Mouse (Mus musculus) midbrain, embryonic 15.5 days (tissue): ENCODE measurements around the gene Hcar1. TPM values are rescaled to one million over a fixed set of nuclear protein-coding genes. Genes with fewer than 3 reads are reported as not detected.

Source experiments
- ATAC-seq: fragments of 200-750 bp; cut with Nextera tagmentation; replicated peaks from 2 replicates; pipeline ENCODE4 v1.8.0; 2017; ENCODE audit warnings: moderate TSS enrichment
- H3K27ac ChIP-seq: fragments of 300-500 bp; sonication (generic); 2 replicates; pipeline ENCODE4 v1.5.1; 2015; ENCODE audit warnings: mild to moderate bottlenecking, inconsistent platforms
- H3K27me3 ChIP-seq: fragments of 300-500 bp; sonication (generic); replicated peaks from 2 replicates; pipeline ENCODE4 v1.6.1; 2015; ENCODE audit warnings: inconsistent platforms
- H3K36me3 ChIP-seq: fragments of 300-500 bp; sonication (generic); replicated peaks from 2 replicates; pipeline ENCODE4 v1.6.1; 2015; ENCODE audit warnings: inconsistent platforms
- H3K4me1 ChIP-seq: fragments of 300-500 bp; sonication (generic); 2 replicates; pipeline ENCODE4 v1.6.1; 2015; ENCODE audit warnings: inconsistent platforms
- H3K4me2 ChIP-seq: fragments of 300-500 bp; sonication (generic); 2 replicates; pipeline ENCODE4 v1.6.1; 2015; ENCODE audit warnings: inconsistent platforms, mild to moderate bottlenecking, moderate library complexity
- H3K4me3 ChIP-seq: fragments of 300-500 bp; sonication (generic); 2 replicates; pipeline ENCODE4 v1.5.1; 2015; ENCODE audit warnings: mild to moderate bottlenecking, inconsistent platforms
- H3K9ac ChIP-seq: fragments of 300-500 bp; sonication (generic); 2 replicates; pipeline ENCODE4 v1.6.1; 2015; ENCODE audit warnings: mild to moderate bottlenecking, inconsistent platforms
- H3K9me3 ChIP-seq: fragments of 300-500 bp; sonication (generic); 2 replicates; pipeline ENCODE4 v1.6.1; 2016; ENCODE audit warnings: inconsistent platforms
- WGBS: fragments of 180-500 bp; shearing (Covaris S2); methylation state at CpG from one replicate; pipeline ENCODE4 v1.1.7; 2015; ENCODE audit warnings: mixed read lengths; 5-methylcytosine and 5-hydroxymethylcytosine counted together
- polyA plus RNA-seq: library from polyadenylated mRNA; unstranded; fragments of >200 nt; fragmentation: Nextera tagmentation; extraction: Ambion mirVana; gene quantifications from 2 replicates; pipeline ENCODE4 v1.2.1, GENCODE M21; 2015

The Hcar1 gene
- polyA plus RNA-seq, 1 experiment from 2014 or later, result 0.65 TPM

- Histone ChIP-seq H3K36me3 (no peaks in the 10 kb centered on the region), H3K4me2 (no peak overlapping the region), H3K4me1 (no peaks in the 10 kb centered on the region), H3K27ac (no peak overlapping the region), H3K9me3 (no peaks in the 10 kb centered on the region), H3K4me3 (no peak overlapping the region), H3K9ac (no peak overlapping the region), H3K27me3 (no peaks in the 10 kb centered on the region)
- 79% methylated on average over 5 of the region's 5 CpGs for WGBS
- ATAC-seq, result no peak
Measured at GRCm38 (mm10) chr5:123890987-123891386, 11.2 kb upstream of the Hcar1 start.

GRCm38 (mm10) chr5:123890312-123890711, 10.5 kb upstream of the Hcar1 start:
- no peak for ATAC-seq

GRCm38 (mm10) chr5:123886365-123886764, 6.5 kb upstream of the Hcar1 start:
- Histone ChIP-seq H3K27me3 (no peaks in the 10 kb centered on the region), H3K9me3 (no peaks in the 10 kb centered on the region), H3K27ac (no peak overlapping the region), H3K4me3 (no peak overlapping the region), H3K4me2 (no peak overlapping the region), H3K9ac (no peak overlapping the region), H3K36me3 (no peaks in the 10 kb centered on the region), H3K4me1 (no peaks in the 10 kb centered on the region)
- no peak for ATAC-seq
- 93% methylated on average over 3 of the region's 3 CpGs for WGBS

More at GRCm38 (mm10) chr5:123890312-123890711, 10.5 kb upstream of the Hcar1 start:
- H3K36me3 ChIP-seq, result no peaks in the 10 kb centered on the region
- H3K9ac ChIP-seq, result no peak overlapping the region
- no peaks in the 10 kb centered on the region for H3K9me3 ChIP-seq
- H3K27me3 ChIP-seq, result no peaks in the 10 kb centered on the region
- H3K27ac ChIP-seq, result no peak overlapping the region
- 74% methylated on average over 2 of the region's 2 CpGs for WGBS
- H3K4me2 ChIP-seq, result no peak overlapping the region
- no peak overlapping the region for H3K4me3 ChIP-seq
- H3K4me1 ChIP-seq, result no peaks in the 10 kb centered on the region

GRCm38 (mm10) chr5:123884332-123884731, 4.5 kb upstream of the Hcar1 start:
- Histone ChIP-seq H3K36me3 (no peaks in the 10 kb centered on the region), H3K4me3 (no peak overlapping the region), H3K9ac (no peak overlapping the region), H3K9me3 (no peaks in the 10 kb centered on the region), H3K27me3 (no peaks in the 10 kb centered on the region), H3K27ac (no peak overlapping the region), H3K4me2 (no peak overlapping the region), H3K4me1 (no peaks in the 10 kb centered on the region)
- WGBS, result 84% methylated on average over 10 of the region's 10 CpGs
- ATAC-seq, result no peak

GRCm38 (mm10) chr5:123883891-123884290, 4.1 kb upstream of the Hcar1 start:
- Histone ChIP-seq H3K9me3 (no peaks in the 10 kb centered on the region), H3K4me1 (no peaks in the 10 kb centered on the region), H3K9ac (no peak overlapping the region), H3K4me3 (no peak overlapping the region), H3K36me3 (no peaks in the 10 kb centered on the region), H3K4me2 (no peak overlapping the region), H3K27ac (no peak overlapping the region), H3K27me3 (no peaks in the 10 kb centered on the region)
- 78% methylated on average over 7 of the region's 7 CpGs for WGBS
- ATAC-seq, result no peak

- no peaks in the 10 kb centered on the region for H3K9me3 ChIP-seq
- WGBS, result 83% methylated on average over 14 of the region's 14 CpGs
- no peak overlapping the region for H3K4me2 ChIP-seq
- H3K9ac ChIP-seq, result no peak overlapping the region
- no peak overlapping the region for H3K27ac ChIP-seq
- H3K4me3 ChIP-seq, result no peak overlapping the region
- H3K4me1 ChIP-seq, result no peaks in the 10 kb centered on the region
- H3K27me3 ChIP-seq, result no peaks in the 10 kb centered on the region
- no peaks in the 10 kb centered on the region for H3K36me3 ChIP-seq
- ATAC-seq, result no peak
Measured at GRCm38 (mm10) chr5:123880778-123881177, 958 bp upstream of the Hcar1 start.

GRCm38 (mm10) chr5:123878056-123878455, 1.8 kb downstream of the Hcar1 start:
- Histone ChIP-seq H3K27me3 (no peaks in the 10 kb centered on the region), H3K27ac (no peak overlapping the region), H3K4me3 (no peak overlapping the region), H3K9me3 (no peaks in the 10 kb centered on the region), H3K9ac (no peak overlapping the region), H3K4me1 (no peaks in the 10 kb centered on the region), H3K36me3 (no peaks in the 10 kb centered on the region), H3K4me2 (no peak overlapping the region)
- no peak for ATAC-seq
- WGBS, result 69% methylated on average over 14 of the region's 14 CpGs

- no peak overlapping the region for H3K27ac ChIP-seq
- 90% methylated on average over 5 of the region's 5 CpGs for WGBS
- H3K4me2 ChIP-seq, result no peak overlapping the region
- no peak overlapping the region for H3K9ac ChIP-seq
- no peaks in the 10 kb centered on the region for H3K27me3 ChIP-seq
- no peaks in the 10 kb centered on the region for H3K4me1 ChIP-seq
- ATAC-seq, result no peak
- no peak overlapping the region for H3K4me3 ChIP-seq
- H3K36me3 ChIP-seq, result no peaks in the 10 kb centered on the region
- no peaks in the 10 kb centered on the region for H3K9me3 ChIP-seq
Measured at GRCm38 (mm10) chr5:123874177-123874576, 5.6 kb downstream of the Hcar1 start.

GRCm38 (mm10) chr5:123869615-123870014, 10.2 kb downstream of the Hcar1 start:
- Histone ChIP-seq H3K27me3 (no peaks in the 10 kb centered on the region), H3K9me3 (no peaks in the 10 kb centered on the region), H3K4me3 (no peak overlapping the region), H3K4me1 (no peaks in the 10 kb centered on the region), H3K36me3 (no peaks in the 10 kb centered on the region), H3K9ac (no peak overlapping the region), H3K27ac (no peak overlapping the region), H3K4me2 (no peak overlapping the region)
- no peak for ATAC-seq
- 88% methylated on average over 4 of the region's 4 CpGs for WGBS

- Histone ChIP-seq H3K4me2 (no peak overlapping the region), H3K27me3 (no peaks in the 10 kb centered on the region), H3K27ac (no peak overlapping the region), H3K9ac (no peak overlapping the region), H3K4me1 (no peaks in the 10 kb centered on the region), H3K36me3 (no peaks in the 10 kb centered on the region), H3K4me3 (no peak overlapping the region), H3K9me3 (no peaks in the 10 kb centered on the region)
- ATAC-seq, result no peak
- 86% methylated on average over 4 of the region's 4 CpGs for WGBS
Measured at GRCm38 (mm10) chr5:123866457-123866856, 13.4 kb downstream of the Hcar1 start.

GRCm38 (mm10) chr5:123865365-123865764, 14.5 kb downstream of the Hcar1 start, which contains the start of gene Hcar2:
TSS of gene Hcar2 (minus strand) at chr5:123865499.
- Histone ChIP-seq H3K9ac (no peak within 1 kb of the TSS), H3K9me3 (no peaks in the 10 kb centered on the region), H3K4me2 (no peak within 1 kb of the TSS), H3K4me1 (no peaks in the 10 kb centered on the region), H3K36me3 (no peaks in the 10 kb centered on the region), H3K4me3 (no peak within 1 kb of the TSS), H3K27ac (no peak within 1 kb of the TSS), H3K27me3 (no peaks in the 10 kb centered on the region)
- WGBS, result 82% methylated on average over 12 of the region's 12 CpGs
- no peak for ATAC-seq

- 92% methylated on average over 14 of the region's 14 CpGs for WGBS
- H3K4me2 ChIP-seq, result no peak overlapping the region
Measured at GRCm38 (mm10) chr5:123863934-123864333, 15.9 kb downstream of the Hcar1 start.

GRCm38 (mm10) chr5:123862374-123863350, 17.2 kb downstream of the Hcar1 start:
- H3K27ac ChIP-seq, result no peak overlapping the region
- H3K4me2 ChIP-seq, result no peak overlapping the region
- no peak overlapping the region for H3K9ac ChIP-seq
- no peaks in the 10 kb centered on the region for H3K9me3 ChIP-seq
- no peaks in the 10 kb centered on the region for H3K27me3 ChIP-seq
- WGBS, result 84% methylated on average over 15 of the region's 15 CpGs
- H3K4me3 ChIP-seq, result no peak overlapping the region
- no peaks in the 10 kb centered on the region for H3K4me1 ChIP-seq
- H3K36me3 ChIP-seq, result no peaks in the 10 kb centered on the region
- no peak for ATAC-seq

More at GRCm38 (mm10) chr5:123863934-123864333, 15.9 kb downstream of the Hcar1 start:
- ATAC-seq, result no peak
- H3K9ac ChIP-seq, result no peak overlapping the region
- no peaks in the 10 kb centered on the region for H3K36me3 ChIP-seq
- no peaks in the 10 kb centered on the region for H3K9me3 ChIP-seq
- H3K4me1 ChIP-seq, result no peaks in the 10 kb centered on the region
- no peak overlapping the region for H3K4me3 ChIP-seq
- no peaks in the 10 kb centered on the region for H3K27me3 ChIP-seq
- no peak overlapping the region for H3K27ac ChIP-seq
